Mouse (Mus musculus) C2C12 (cell line): ENCODE data around the gene Cth. TPM values are rescaled to one million over a fixed set of nuclear protein-coding genes. Genes with fewer than 3 reads are reported as not detected.
A peak's percentile ranks its signal among the peaks of the same experiment; 100 is the strongest.
"Not testable (repeated sequence)": the region's sequence is repeated elsewhere in the genome, so short reads cannot be mapped to it uniquely, and the experiment has no call there.

ENCODE experiments used
- H3K27me3 ChIP-seq: one replicate; pipeline ENCODE4 v1.6.1; 2011; ENCODE audit not compliant: control insufficient read depth, insufficient read depth, insufficient read length
- H3K36me3 ChIP-seq: one replicate; pipeline ENCODE4 v1.6.1; 2011; ENCODE audit not compliant: control insufficient read depth, insufficient read depth
- H3K4me3 ChIP-seq: one replicate; pipeline ENCODE4 v1.5.1; 2011; ENCODE audit warnings: mild to moderate bottlenecking, control low read depth; ENCODE audit not compliant: poor library complexity, insufficient read depth, severe bottlenecking
- H3K79me2 ChIP-seq: one replicate; pipeline ENCODE4 v1.6.1; 2011; ENCODE audit not compliant: control insufficient read depth, insufficient read depth
- H3K79me3 ChIP-seq: one replicate; pipeline ENCODE4 v1.6.1; 2011; ENCODE audit warnings: low read depth, control low read depth
- H3ac ChIP-seq: one replicate; pipeline ENCODE3; 2011; ENCODE audit warnings: low read depth; ENCODE audit not compliant: control insufficient read depth, insufficient read length
- CEBPB ChIP-seq: IDR thresholded peaks from one replicate; pipeline ENCODE4 v1.6.1; 2011; ENCODE audit warnings: low read depth, mild to moderate bottlenecking, control low read depth, moderate library complexity
- CTCF ChIP-seq: IDR thresholded peaks from one replicate; pipeline ENCODE4 v1.5.1; 2011; ENCODE audit not compliant: control insufficient read depth, insufficient read depth, insufficient read length
- FOSL1 ChIP-seq: IDR thresholded peaks from one replicate; pipeline ENCODE4 v1.8.0; 2011; ENCODE audit warnings: mild to moderate bottlenecking, low read length; ENCODE audit not compliant: poor library complexity, insufficient read depth, severe bottlenecking
- MAX ChIP-seq: IDR thresholded peaks from one replicate; pipeline ENCODE4 v1.6.1; 2011; ENCODE audit warnings: mild to moderate bottlenecking, control low read depth
- MYOD1 ChIP-seq: IDR thresholded peaks from one replicate; pipeline ENCODE4 v1.6.1; 2011; ENCODE audit warnings: low read depth; ENCODE audit not compliant: control insufficient read depth, insufficient read length
- MYOG ChIP-seq: IDR thresholded peaks from one replicate; pipeline ENCODE4 v1.6.1; 2011; ENCODE audit not compliant: control insufficient read depth, insufficient read length; ENCODE audit errors: extremely low read depth
- USF1 ChIP-seq: IDR thresholded peaks from one replicate; pipeline ENCODE4 v1.6.1; 2011; ENCODE audit warnings: low read depth, mild to moderate bottlenecking, control low read depth, moderate library complexity
- polyA plus RNA-seq: library from polyadenylated mRNA; unstranded; fragments of >200 nt; fragmentation: generic; extraction: Trizol; gene quantifications from one replicate; pipeline ENCODE4 v1.2.1, GENCODE M21; 2012; ENCODE audit warnings: missing spikeins

Cth gene
- polyA plus RNA-seq, 1 experiment = 11.5 TPM

DNA sequence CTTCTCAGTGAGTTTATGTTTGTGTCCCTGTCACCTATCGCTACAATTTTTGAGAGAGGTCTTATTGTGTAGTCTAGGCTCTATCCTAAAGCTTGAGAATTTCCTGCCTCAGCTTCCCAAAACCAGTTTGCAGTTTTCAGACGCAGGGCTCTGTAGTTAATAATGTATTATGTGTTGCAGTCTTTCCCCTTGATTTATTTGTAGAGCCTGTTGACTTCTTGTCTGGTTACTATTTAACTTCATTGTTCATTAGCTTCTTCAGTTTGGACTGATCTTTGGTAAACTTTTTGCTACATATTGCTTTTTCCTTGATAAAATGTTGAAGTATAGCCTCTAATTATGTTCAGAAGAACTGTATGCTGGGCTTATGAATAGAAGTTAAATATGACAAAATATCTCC is 27.8 kb upstream of the Cth start:
- Histone ChIP-seq H3K27me3 (no peaks in the 10 kb centered on the region), H3ac (no peak overlapping the region), H3K79me3 (peaks cover 90% of the 10 kb centered on the region), H3K36me3 (peaks cover 7% of the 10 kb centered on the region), H3K4me3 (no peak overlapping the region), H3K79me2 (peaks cover 100% of the 10 kb centered on the region)
- TF ChIP-seq FOSL1 (no peak), CTCF (no peak), CEBPB (no peak), MAX (no peak), MYOD1 (no peak), USF1 (no peak), MYOG (no peak)

DNA sequence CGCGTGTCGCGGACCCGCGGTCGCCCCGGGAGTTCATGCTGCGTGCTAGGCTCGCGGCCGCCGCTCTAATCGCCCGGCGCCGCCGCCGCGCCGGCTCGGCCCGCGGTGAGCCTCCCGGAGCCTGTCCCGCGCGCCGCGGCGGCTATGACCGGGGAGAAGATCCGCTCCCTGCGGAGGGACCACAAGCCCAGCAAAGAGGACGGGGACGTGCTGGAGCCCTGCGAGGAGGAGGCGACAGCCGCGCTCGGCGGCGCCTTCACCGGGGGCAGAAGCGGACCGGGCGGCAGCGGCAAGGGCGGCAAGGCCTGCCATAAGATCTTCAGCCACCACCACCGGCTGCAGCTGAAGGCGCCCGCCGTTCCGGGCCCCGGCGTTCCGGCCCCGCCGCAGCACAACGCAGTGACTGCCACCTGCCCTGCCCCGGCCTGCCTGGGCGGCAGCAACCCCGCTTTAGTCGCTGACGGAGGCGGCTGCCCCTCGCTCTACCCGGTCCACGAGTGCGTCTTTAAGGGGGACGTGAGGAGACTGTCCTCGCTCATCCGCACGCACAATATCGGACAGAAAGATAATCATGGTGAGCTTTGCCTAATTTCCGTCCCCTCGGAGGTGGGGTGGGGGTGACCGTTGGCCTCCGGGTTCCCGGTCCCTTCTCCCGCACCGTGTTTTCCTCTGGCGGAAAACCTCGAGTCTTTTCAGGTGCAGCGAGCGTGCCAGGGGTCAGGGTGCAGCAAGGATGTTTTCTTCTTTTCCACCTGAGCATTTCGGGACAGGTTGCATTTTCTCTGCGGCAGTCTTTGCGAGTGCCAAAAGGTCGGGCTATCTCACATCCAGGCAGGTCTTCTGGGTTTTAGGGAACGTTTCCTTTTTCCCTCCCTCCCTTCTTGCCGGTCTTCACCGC is 22.8 kb upstream of the Cth start:
- Histone ChIP-seq H3K4me3 (peak overlapping the region; percentile 79), H3K79me3 (peaks cover 50% of the 10 kb centered on the region), H3K79me2 (peaks cover 55% of the 10 kb centered on the region), H3K27me3 (no peaks in the 10 kb centered on the region), H3ac (peak overlapping the region; percentile 91), H3K36me3 (peaks cover 7% of the 10 kb centered on the region)
- no peak for TF ChIP-seq USF1
- TF ChIP-seq FOSL1 = no peak
- TF ChIP-seq MAX = no peak
- TF ChIP-seq CTCF = no peak
- TF ChIP-seq CEBPB = no peak
- TF ChIP-seq MYOG = no peak
- no peak for TF ChIP-seq MYOD1

DNA sequence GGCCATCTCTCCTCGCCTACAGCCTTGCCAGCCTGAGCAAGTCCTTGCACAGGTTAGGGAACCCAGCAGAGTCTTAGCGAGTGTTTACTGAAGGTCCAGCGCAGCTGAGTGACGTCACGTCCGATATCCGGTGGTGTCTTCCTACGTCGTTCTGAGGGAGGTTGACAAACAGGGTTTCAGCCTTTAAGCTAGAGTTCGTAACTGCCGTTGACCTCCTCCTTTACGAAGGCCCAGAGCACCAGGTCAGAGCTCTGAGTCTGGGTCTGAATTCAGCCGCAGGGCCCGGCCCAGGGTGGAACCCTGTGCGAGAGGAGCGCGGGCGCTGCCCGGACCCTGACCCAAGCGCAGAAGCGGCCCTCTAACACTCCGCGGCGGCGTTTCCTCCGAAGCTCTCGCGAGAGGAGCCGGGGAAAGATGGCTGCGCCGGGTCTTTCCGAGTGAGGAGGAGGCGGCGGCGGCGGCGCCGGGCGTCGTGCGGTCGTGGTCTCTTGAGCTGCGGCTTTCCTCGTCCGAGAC is 22.0 kb upstream of the Cth start, which contains the start of gene Ankrd13c:
Ankrd13c (plus strand) TSS at position 397 of the 516 bp plus-strand sequence.
- H3K36me3 ChIP-seq = peaks cover 7% of the 10 kb centered on the region
- H3K79me3 ChIP-seq = peaks cover 44% of the 10 kb centered on the region
- peak within 1 kb of the TSS; percentile 91 for H3ac ChIP-seq
- peaks cover 48% of the 10 kb centered on the region for H3K79me2 ChIP-seq
- H3K4me3 ChIP-seq = peak within 1 kb of the TSS; percentile 79
- no peak for TF ChIP-seq MAX
- TF ChIP-seq MYOG = no peak
- H3K27me3 ChIP-seq = no peaks in the 10 kb centered on the region

DNA sequence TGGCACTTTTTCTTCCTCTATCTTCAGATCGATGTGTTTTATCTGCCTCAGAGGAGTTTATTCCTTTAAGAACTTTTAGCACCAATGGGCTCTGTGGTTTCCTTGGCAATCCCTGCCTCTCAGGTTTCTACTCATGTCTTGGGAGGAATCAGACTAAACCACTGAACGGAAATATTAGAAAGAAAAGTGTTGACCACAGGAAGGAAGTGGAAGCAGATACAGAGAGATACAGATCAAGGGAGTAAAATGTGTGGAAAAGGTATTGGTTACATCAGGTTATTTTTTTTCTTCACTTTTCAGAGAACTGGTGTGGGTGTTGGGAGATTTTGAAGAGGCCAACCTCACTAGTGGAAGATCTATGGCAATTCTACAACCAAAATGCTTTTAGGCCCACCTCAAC is 13.7 kb upstream of the Cth start:
- H3K36me3 ChIP-seq = no peaks in the 10 kb centered on the region

DNA sequence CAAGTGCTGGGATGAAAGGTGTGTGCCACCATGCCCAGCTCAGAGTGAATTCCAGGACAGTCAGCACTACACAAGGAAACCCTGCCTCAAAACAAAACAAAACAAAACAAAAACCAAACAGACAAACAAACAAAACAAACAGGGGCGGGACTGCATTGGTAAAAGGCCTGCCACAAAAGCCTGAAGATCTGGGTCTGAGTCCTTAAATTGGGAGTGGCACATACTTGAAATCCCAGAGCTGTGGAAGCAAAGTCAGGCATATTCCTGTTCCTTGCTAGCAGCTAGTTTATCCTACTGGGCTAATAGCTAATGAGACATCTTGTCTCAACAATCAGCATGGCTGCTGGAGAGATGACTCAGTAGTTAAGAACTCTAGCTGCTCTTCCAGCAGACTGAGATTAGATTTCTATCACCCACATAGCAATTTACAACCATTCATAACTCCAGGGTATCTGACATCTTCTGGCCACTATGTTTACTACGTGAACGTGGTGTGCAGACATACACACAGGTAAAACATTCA is 9.5 kb upstream of the Cth start:
- TF ChIP-seq FOSL1 (no peak), CTCF (no peak), MAX (no peak), USF1 (no peak), CEBPB (no peak), MYOD1 (no peak), MYOG (no peak)
- Histone ChIP-seq H3K27me3 (no peaks in the 10 kb centered on the region), H3K79me2 (no peaks in the 10 kb centered on the region), H3ac (no peak overlapping the region), H3K36me3 (no peaks in the 10 kb centered on the region), H3K79me3 (no peaks in the 10 kb centered on the region), H3K4me3 (no peak overlapping the region)

More for the DNA sequence above, 13.7 kb upstream of the Cth start:
- TF ChIP-seq CTCF (no peak), MAX (no peak), FOSL1 (no peak), USF1 (no peak), CEBPB (no peak), MYOD1 (no peak), MYOG (no peak)
- Histone ChIP-seq H3ac (no peak overlapping the region), H3K79me3 (no peaks in the 10 kb centered on the region), H3K27me3 (no peaks in the 10 kb centered on the region), H3K4me3 (no peak overlapping the region), H3K79me2 (no peaks in the 10 kb centered on the region)

DNA sequence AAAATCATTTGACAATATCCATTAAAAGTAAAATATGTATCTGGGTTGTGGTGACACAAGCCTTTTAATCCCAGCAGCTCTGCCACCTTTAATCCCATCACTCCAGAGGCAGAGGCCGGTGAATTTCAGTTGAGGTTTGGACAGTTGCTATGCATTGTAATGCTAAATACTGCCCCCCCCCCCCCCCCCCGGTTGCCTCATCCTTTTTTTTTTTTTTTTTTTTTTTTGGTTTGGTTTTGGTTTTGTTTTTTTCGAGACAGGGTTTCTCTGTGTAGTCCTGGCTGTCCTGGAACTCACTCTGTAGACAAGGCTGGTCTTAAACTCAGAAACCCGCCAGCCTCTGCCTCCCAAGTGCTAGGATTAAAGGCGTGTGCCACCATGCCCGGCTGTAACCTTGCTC is 8.3 kb upstream of the Cth start:
- not testable (repeated sequence) for H3K79me3 ChIP-seq, H3K79me2 ChIP-seq, H3K36me3 ChIP-seq, H3K27me3 ChIP-seq, H3ac ChIP-seq, H3K4me3 ChIP-seq
